Mouse (Mus musculus): ENCODE data around the gene Themis2. TPM values are rescaled to one million over a fixed set of nuclear protein-coding genes. Genes with fewer than 3 reads are reported as not detected.

Gene Themis2
- total RNA-seq (2023) = 7.3 TPM

DNA sequence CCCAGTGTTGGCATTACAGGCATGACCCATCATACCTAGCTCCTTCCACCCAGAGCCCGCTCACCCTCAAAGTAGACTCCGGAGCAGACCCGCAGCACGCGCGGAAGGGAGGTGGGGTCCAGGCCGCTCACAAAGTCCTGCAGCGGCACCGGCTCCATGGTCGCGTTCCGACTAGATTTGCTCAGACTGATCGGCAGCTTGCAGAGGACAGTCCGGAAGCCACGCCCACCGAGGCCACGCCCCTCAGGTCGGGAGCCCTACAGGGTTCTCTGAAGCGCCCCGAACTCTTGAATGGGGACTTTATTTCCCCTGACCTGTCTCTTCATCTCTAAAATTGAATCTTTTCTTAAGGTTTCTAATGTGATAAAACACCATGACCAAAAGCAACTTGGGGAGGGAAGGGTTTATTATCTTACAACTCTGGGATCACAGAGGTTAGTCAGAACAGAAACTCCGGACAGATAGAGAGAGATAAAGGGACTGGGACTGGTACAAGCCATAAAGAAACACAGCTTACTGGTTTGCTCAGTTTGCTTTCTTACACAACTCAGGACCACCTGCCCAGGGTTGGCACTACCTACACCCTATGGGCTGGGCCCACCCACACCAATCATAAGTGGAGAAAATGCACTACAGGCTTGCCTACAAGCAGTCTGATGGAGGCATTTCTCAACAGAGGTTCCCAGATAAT is at the start of gene Themis2:
Gene Themis2, minus strand, starts transcription at position 192 of the 691 bp plus-strand sequence.

DNA sequence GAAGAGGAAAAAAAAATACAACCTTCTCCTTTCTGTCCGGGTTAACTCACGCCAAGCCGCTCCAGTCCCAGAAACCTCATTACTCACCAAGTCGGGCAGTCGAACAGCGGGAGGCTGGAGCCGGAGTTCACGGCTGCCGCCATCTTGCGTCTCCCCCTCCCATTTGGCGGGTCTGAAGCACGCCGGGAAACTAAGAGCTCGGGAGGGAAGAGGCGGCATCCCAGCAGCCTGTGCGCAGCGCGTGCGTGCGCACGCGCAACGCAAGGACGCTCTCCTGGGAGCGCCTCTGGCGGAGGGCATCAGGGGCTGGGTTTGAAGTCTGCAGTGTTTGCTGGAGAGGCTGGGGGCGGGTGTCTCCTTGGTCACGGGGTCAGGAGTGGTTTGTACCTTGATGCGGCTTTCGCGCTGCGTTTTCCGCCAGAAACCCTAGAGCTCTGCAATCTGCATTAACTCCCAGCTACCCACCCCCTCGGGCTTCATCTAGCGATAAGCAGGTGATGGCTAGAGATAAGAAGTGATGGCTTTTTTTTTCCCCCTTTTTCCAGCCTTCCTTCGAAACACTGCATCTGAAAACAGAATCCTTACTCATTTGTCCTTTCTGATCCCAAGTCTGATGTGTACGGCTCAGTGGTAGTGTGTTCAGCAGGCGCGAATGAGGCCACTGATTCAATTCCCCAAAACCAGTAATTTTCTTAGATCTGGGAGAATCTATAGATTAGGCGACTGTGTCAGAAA is 47.0 kb upstream of the Themis2 start, which contains the start of gene Ppp1r8:
Gene Ppp1r8, minus strand, starts transcription at position 200 of the 735 bp plus-strand sequence.

DNA sequence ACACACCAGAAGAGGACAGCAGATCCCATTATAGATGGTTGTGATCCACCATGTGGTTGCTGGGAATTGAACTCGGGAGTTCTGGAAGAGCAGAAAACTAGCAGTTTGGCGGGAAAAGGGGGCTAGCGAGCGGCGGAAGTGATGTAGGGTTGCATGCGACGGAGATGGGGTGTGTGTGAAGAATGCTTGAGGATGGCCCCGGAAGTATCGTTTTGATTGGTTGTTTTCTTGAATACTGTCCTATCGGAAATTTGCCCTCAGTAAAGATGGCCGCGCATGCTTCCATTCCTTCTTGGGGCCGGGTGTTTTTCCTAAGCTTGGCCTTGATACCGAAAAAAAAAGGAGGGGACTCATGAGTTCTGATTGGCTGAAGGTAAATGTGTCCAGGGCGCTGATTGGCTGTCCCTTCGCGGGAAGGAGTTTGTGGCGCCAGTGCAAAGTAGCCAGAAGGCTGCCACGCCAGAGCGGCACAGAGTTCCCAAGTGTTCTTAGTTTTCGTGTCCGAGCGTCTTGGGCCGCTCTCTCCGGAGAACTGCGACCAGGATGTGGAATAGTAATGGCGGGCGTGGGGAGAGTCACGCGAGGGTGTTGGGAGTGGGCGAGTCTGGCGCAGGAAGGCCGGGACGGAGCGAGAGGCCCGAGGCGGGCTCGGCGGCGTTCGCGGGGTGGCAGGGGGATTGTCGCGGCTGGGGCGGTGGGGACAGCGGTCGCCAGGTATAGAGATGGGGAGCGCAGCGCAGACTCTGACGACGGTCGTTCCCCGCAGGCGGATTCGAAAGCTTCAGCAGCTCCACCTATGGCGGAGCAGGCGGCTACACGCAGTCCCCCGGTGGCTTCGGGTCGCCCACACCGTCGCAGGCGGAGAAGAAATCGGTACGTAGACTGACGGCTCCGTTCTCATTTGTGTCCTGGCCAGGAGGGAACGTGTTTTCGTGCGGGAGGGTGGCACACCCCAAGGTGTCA is 28.0 kb downstream of the Themis2 start, which contains the start of gene Rpa2:
Gene Rpa2, plus strand, starts transcription at position 419 of the 963 bp plus-strand sequence.

DNA sequence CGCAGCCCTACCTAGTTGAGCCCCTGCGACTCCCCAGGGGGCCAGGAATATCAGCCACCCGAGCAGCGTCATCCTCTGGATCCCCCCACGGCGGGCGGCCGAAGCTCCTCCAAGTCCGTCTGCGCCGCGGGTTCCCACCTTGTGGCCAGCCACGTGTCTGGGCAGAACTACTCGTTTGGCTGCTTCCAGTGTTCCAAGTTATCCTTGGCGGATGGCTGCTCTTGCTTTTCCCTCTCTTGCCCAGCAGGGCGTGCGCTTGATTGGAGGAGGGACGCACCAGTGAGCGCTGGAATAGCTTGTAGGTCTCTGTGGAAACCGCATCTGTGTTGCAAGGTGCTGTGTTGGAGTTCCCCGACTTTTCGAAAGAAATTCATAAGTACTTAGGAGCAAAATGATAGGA is 39.2 kb downstream of the Themis2 start, which contains the start of gene Smpdl3b:
Gene Smpdl3b, minus strand, starts transcription at position 279 of the 400 bp plus-strand sequence.

DNA sequence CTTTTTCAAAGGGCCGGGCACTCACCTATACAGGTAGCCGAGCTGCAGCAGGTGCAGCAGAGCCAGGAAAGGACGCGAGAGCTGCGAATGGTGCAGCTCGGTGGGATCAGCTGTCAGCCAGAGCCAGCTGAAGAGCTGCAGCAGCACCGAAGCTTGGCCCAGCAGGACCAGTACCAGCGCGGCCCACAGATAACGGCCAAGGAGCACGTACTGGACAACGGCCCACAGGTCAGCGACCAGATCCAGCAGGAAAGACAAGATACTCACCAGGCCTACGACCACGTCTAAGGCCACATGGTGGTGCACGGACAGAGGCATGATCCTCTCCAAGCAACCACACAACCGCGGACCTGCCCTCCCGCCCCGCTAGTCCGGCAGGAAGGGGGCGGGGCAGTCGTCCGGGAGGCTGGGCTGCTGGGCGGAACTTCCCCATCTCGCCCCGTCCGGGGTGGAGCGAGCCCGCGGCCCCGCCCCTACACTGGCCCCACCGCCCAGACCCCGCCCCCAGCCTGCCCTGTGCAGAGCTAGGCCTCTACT is 64.0 kb downstream of the Themis2 start, which contains the start of gene Xkr8:
Gene Xkr8, minus strand, starts transcription at position 399 of the 537 bp plus-strand sequence.

Other genes starting within 250 kb of the Themis2 start
- gene Ptafr, start 232.3 kb downstream of the Themis2 start, total RNA-seq (2023) = 0.68 TPM
- 51.1 TPM for gene Eya3, start 157.4 kb downstream of the Themis2 start, total RNA-seq (2023)
- 2.2 TPM for gene Xkr8, start 63.8 kb downstream of the Themis2 start, total RNA-seq (2023)
- 0.30 TPM for gene Smpdl3b, start 39.1 kb downstream of the Themis2 start, total RNA-seq (2023)
- gene Rpa2, start 28.1 kb downstream of the Themis2 start, total RNA-seq (2023) = 47.9 TPM
- 43.5 TPM for gene Ppp1r8, start 46.8 kb upstream of the Themis2 start, total RNA-seq (2023)
- 15.0 TPM for gene Stx12, start 88.1 kb upstream of the Themis2 start, total RNA-seq (2023)
- 36.9 TPM for gene Fam76a, start 126.2 kb upstream of the Themis2 start, total RNA-seq (2023)
- 4.3 TPM for gene Fgr, start 177.7 kb upstream of the Themis2 start, total RNA-seq (2023)
- gene Ahdc1, start 214.9 kb upstream of the Themis2 start, total RNA-seq (2023) = 63.1 TPM